Mouse (Mus musculus) embryo, embryonic 10 days (tissue): ENCODE data around the gene Cpne5.
A peak's percentile ranks its signal among the peaks of the same experiment; 100 is the strongest.
"Not testable (repeated sequence)": the region's sequence is repeated elsewhere in the genome, so short reads cannot be mapped to it uniquely, and the experiment has no call there.

Source experiments
- DNase-seq: peaks from one replicate; pipeline ENCODE4 v3.0.0-alpha.2; 2015; ENCODE audit warnings: low spot score

Cpne5 gene

DNA sequence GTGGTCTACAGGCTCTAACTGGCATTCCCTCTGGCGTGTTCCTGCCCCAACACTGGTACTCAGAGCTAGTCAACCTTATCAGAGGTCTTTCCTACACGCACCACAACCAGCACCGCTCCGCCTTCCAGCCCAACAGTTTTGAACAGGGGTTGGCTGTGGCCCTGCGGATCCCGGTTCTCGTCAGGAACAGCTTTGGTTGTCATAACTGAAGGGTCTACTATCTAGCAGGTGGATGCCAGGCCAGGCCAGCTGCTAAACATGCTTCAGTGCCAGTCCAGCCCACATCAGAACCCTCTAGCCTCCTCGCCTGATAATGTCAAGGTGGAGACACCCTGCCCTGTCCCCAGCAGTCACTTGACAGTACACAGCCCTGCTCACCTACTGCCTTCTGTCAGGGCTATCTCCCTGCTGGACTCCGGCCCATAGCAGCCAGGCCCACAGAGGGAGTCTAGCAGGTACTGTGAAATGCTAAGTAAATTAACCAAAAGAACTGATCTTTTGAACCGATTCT, 19.1 kb upstream of the Cpne5 start:
- no peak for DNase-seq

DNA sequence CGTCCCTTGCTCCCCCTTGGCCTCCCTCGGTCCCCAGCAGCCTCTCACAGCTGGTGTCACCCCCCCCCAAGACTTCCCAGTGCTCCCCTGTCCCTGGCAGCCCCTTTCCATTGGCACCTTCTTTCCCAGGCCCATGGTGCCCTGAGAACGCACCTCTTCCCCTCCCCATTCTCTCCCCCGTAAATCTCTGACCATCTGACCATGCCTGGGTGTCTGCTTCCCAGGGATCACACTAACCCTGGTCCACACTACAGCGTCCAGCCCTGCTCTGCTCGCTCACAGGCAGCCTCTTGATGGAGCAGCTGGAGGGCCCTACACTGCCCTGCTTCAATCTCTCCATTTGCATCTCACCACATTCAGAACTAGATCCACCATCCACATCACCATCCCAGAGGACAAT, 18.5 kb upstream of the Cpne5 start:
- no peak for DNase-seq

DNA sequence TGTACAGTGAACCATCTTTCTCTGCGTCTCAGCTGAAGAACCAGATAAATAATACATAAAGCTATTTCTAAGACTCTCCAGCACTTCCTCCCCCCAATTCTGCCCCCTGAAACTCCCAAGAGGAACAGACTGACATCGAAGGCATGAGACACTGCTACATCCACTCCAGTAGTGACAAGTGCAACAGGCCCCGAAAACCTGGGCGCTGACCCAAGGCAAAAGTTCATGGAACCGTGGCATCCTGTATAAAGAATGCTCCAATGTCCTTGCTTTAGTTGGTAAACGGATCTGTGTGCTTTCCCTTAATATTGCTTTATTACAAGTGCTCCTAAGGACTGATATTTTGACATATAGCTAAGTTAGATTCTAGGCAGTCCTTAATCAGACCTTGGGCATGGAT, 16.8 kb upstream of the Cpne5 start:
- not testable (repeated sequence) for DNase-seq

GRCm38 (mm10) chr17:29253684-29254083, 15.7 kb upstream of the Cpne5 start:
- no peak for DNase-seq

DNA sequence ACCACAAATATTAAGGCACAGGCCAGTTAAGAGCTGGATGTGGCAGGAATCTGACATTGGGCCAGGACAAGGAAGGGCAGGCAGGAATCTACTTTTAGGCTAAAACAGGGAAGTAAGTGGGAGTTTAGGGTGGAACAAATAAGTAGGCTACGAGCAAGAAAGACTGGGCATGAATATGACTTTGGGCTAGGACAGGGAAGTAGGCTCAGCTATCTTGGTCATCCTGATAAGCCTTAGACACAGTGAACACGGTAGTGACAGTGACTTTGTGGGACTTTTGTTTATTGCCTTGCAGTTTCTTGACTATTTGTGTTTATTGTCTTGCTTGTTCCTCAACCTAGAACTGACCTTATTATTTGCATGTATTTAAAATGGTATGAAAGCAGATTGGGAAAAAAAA, 15.3 kb upstream of the Cpne5 start:
- no peak for DNase-seq

DNA sequence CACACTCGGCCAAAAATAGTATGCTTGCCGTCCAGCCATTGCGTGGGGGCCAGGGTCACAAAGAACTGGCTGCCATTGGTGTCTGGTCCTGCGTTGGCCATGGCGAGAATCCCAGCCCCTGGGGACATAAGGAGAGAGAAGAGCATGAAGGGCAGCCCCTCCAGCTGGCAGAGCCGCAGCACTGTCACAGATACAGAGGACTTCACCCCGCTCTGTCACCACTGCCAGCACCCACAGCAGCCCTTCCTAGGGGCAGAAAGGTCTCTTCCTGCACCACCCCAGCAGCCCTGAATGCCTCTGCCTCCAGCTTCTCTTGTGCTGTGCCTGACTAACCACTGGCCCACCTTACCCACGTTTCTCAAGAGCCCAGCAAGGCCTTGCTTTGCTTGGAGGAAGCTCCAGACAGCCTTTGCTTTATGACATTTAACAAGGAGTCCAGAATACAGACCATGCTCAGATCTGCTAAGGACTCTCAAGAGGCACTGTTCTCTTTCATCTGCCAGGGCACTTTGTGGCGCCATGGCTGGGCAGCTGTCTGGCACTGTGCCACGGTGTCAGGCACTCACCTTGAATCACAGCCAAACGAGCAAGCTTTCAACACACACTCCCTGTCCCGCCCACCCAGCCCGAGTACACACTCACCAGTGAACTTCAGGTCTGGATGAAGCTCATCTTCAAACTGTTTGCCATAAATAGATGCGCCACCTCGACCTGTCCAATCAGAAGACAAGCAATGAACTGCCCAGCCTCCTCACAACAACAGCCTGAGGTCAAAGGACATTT, 13.8 kb upstream of the Cpne5 start:
- no peak for DNase-seq

DNA sequence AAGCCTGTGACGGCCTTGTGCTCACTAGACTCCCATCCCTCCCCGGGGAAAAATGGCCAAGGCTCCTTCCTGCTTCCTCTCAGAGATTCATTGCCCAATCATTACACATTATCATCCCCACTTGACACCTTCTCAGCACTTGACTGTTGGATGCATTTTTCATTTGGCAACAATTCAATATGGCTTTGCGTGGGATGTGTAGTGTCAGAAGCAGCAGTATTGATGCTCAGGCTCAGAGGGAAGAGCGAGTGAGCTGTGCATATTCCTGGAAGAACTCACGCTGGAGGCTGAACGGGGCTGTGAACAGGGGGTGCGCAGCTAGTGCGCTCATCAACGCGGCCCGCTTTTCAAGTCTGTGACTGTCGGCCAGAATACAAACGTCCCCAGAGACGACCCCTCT, 13.0 kb upstream of the Cpne5 start:
- not testable (repeated sequence) for DNase-seq

- DNase-seq, result peak; percentile 64
Observed at GRCm38 (mm10) chr17:29249512-29249911, 11.5 kb upstream of the Cpne5 start.

DNA sequence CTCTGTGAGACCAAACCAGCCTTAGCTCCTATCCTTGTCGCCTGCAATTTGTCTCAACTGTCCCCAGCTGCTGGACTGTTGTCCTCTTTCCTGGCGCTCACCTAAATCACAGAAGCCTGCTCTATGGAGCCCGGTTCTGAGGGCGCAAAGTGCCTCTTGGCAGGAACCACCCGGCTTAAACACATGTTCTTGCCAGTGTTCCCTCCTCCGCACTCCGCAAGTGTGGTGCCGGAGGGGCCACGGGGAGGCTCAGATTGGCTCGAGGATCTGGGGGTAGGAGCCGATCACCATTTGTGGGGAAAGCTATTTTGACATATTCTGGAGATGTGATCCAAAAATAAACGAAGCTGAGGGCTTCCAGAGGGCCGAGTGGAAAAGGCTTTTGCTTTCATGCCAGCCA, 9.9 kb upstream of the Cpne5 start:
- DNase-seq, result no peak

DNA sequence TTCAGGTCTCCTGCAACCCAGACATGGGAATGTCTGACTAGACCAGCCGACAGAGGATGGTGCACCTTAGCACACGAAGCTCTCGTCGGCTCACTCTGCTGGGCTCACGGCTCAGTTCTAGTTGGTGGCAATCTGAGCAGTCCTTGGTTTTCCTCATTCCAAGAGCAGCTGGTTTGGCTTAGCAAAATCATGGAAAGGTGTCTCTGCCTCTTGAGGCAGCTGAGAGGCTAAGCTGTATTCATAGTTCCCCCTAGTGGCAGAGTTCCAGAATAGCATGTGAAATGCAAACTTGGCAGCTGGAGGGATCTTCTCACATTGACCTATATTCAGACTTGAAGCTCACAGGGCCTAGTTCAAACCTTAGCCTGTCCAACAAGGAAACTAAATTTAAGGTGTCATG, 8.6 kb upstream of the Cpne5 start:
- peak; percentile 93 for DNase-seq

GRCm38 (mm10) chr17:29245725-29246124, 7.8 kb upstream of the Cpne5 start:
- peak; percentile 50 for DNase-seq

- DNase-seq, result no peak
Observed at GRCm38 (mm10) chr17:29244912-29245311, 6.9 kb upstream of the Cpne5 start.

- no peak for DNase-seq
Observed at GRCm38 (mm10) chr17:29238421-29238945, 516 bp upstream of the Cpne5 start.

- DNase-seq, result peak; percentile 37
Observed at GRCm38 (mm10) chr17:29237267-29237771, 648 bp downstream of the Cpne5 start.

GRCm38 (mm10) chr17:29236111-29236510, 1.9 kb downstream of the Cpne5 start:
- no peak for DNase-seq

DNA sequence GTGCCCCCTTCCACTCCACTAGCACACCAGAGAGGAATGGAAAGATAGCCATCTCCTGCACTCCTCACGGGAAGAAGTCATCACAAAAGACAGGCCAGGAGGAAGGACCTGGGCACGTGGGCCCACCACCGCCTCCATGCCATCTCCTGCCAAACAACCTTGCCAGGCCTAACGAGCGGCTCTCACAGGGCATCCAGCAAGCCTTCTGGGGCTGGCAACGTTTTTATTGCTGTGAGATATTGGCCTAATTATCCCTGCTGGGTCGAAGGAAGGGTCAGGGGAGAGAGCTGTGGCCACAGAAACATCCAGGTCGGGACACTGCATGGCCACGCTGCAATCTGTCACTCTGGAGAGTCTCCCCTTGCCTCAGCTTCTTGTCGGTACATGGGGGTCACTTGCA, 6.9 kb downstream of the Cpne5 start:
- no peak for DNase-seq

GRCm38 (mm10) chr17:29220631-29221030, 17.3 kb downstream of the Cpne5 start:
- no peak for DNase-seq

- peak; percentile 63 for DNase-seq
Observed at GRCm38 (mm10) chr17:29218017-29218416, 19.9 kb downstream of the Cpne5 start.

DNA sequence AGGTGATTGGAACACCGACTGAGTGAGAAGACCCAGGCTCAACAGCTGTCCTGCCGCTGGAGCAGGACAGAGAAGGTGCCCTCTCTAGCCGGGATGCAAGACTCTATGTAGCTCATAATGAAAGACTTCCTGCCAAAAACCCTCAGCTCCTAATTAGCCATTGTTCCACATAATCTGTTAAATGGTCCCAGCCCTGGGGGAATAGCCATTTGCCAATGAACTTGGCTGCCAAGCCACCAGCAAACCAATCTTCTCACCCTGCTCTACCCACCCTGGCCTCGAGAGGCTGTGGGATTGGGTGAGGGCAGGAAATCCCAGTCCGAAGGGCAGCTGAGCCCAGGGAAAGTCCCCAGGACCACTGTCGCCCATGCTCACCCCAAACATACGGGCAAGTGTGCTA, 21.9 kb downstream of the Cpne5 start:
- no peak for DNase-seq

GRCm38 (mm10) chr17:29214655-29215054, 23.3 kb downstream of the Cpne5 start:
- no peak for DNase-seq

DNA sequence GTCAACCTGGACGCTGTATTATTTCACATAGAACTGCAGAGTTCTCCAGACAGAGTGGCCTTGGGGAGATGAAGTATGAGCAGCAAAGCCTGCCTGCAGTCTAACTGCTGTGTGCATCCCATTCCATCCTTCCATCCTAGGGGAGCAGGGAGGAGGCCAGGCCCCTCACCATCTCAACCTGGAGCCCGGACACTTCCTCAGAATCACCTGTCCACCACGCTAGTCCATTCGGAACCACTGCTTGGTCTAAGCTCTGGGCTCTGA, 23.8 kb downstream of the Cpne5 start:
- DNase-seq, result no peak

- DNase-seq, result no peak
Observed at GRCm38 (mm10) chr17:29213381-29214192, 24.4 kb downstream of the Cpne5 start.

DNA sequence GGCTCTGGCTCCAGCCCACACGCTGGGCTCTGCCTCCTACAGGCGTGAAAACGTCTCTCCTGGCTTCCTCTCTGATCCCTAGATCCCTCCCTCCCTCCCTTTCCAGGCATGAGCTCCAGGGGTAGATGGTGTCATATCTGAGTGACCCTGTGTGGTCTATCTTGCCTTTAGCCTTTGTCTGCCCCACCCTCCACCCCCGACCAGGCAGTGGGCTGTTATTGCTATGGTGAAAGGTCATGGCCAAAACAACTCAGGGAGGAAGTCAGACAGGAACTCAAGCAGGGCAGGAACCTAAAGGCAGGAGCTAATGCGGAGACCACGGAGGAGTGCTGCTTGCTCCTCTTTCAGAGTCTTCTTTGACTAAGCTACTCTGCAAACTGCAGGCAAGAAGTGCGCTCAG, 26.1 kb downstream of the Cpne5 start:
- DNase-seq, result no peak
